Comparison of ENCODE assay signal across 8 mouse cellular contexts in genomic region chr2:122348531-122349131, GRCm38 (mm10). TPM values are rescaled to one million over a fixed set of nuclear protein-coding genes. Genes with fewer than 3 reads are reported as not detected.
DNase-seq lines count a peak whose midpoint lies in the region; ATAC-seq and TF ChIP-seq lines count a peak whose summit lies in the region.

No protein-coding gene starts in this region.

- H3K27ac ChIP-seq in ES-Bruce4 (ENCODE audit: insufficient read depth, low read length) = no peak overlapping the region
- peak overlapping the region; percentile 99 for H3K27ac ChIP-seq in forebrain, embryonic 15.5 days (replicated peaks)
- peak overlapping the region; percentile 100 for H3K27ac ChIP-seq in layer of hippocampus, adult 2 months
- peak overlapping the region; percentile 99 for H3K27ac ChIP-seq in neural tube, embryonic 15.5 days (replicated peaks)

- ATAC-seq in forebrain, embryonic 15.5 days (replicated peaks) = peak; percentile 78
- peak; percentile 82 for ATAC-seq in neural tube, embryonic 15.5 days (ENCODE audit: low FRiP score)

- peak; percentile 93 for DNase-seq in cerebellum, adult 11 months
- DNase-seq in heart, postnatal 25 days (ENCODE audit: low spot score) = peak; percentile 84
- DNase-seq in layer of hippocampus, adult 2 months (ENCODE audit: low spot score in 2 of 2) = peak; percentile 87 to 90
- DNase-seq in lung, adult 2 months = peak; percentile 85
- peak; percentile 95 for DNase-seq in testis, postnatal 10 days (ENCODE audit: low spot score)

- no peaks in the 10 kb centered on the region for H3K36me3 ChIP-seq in ES-Bruce4 (ENCODE audit: control insufficient read depth, insufficient read depth, low read length, poor library complexity, severe bottlenecking)
- H3K36me3 ChIP-seq in forebrain, embryonic 15.5 days = no peaks in the 10 kb centered on the region
- H3K36me3 ChIP-seq in neural tube, embryonic 15.5 days = no peaks in the 10 kb centered on the region

- H3K9me3 ChIP-seq in ES-Bruce4 (replicated peaks; ENCODE audit: control insufficient read depth, insufficient read depth, low read length, poor library complexity, severe bottlenecking) = no peaks in the 10 kb centered on the region
- H3K9me3 ChIP-seq in forebrain, embryonic 15.5 days = no peaks in the 10 kb centered on the region
- H3K9me3 ChIP-seq in neural tube, embryonic 15.5 days (replicated peaks) = no peaks in the 10 kb centered on the region

- no peak for TF ChIP-seq POLR2A in ES-Bruce4 (IDR thresholded peaks at IDR 0.05; ENCODE audit: insufficient read depth, low read length)
- 0 out of 2 replicates have a peak, but pooled peaks have one; percentile 39 for TF ChIP-seq POLR2A in lung, adult 2 months (IDR thresholded peaks at IDR 0.05; ENCODE audit: borderline replicate concordance, extremely low read depth, low read depth, low read length)

- TF ChIP-seq CTCF in ES-Bruce4 (IDR thresholded peaks at IDR 0.05; ENCODE audit: low read depth, low read length) = peak; percentile 59
- peak; percentile 87 for TF ChIP-seq CTCF in layer of hippocampus, adult 2 months (conservative IDR thresholded peaks at IDR 0.05)
- TF ChIP-seq CTCF in lung, adult 2 months (IDR thresholded peaks at IDR 0.05; ENCODE audit: insufficient read depth, low read length) = peak; percentile 19; the same call in 1 of the 2 replicates

- peaks cover 7% of the 10 kb centered on the region for H3K4me1 ChIP-seq in ES-Bruce4 (ENCODE audit: control insufficient read depth, insufficient read depth, low read length)
- peaks cover 51% of the 10 kb centered on the region for H3K4me1 ChIP-seq in forebrain, embryonic 15.5 days
- H3K4me1 ChIP-seq in lung, adult 2 months (ENCODE audit: control insufficient read depth, insufficient read depth, low read length) = peaks cover 4% of the 10 kb centered on the region
- peaks cover 51% of the 10 kb centered on the region for H3K4me1 ChIP-seq in neural tube, embryonic 15.5 days

- peak overlapping the region; percentile 79 for H3K9ac ChIP-seq in ES-Bruce4 (ENCODE audit: low read depth, poor library complexity, severe bottlenecking)
- peak overlapping the region; percentile 83 for H3K9ac ChIP-seq in forebrain, embryonic 15.5 days (replicated peaks)
- H3K9ac ChIP-seq in neural tube, embryonic 15.5 days (replicated peaks) = peak overlapping the region; percentile 85

- WGBS in forebrain, embryonic 15.5 days = 1% methylated on average over 55 of the region's 63 CpGs
- under 1% methylated on average over 63 of the region's 63 CpGs for WGBS in lung, adult 2 months
- WGBS in neural tube, embryonic 15.5 days = 0% methylated on average over 50 of the region's 63 CpGs

- H3K4me3 ChIP-seq in ES-Bruce4 (ENCODE audit: low read depth, low read length) = peak overlapping the region; percentile 83
- peak overlapping the region; percentile 50 for H3K4me3 ChIP-seq in forebrain, embryonic 15.5 days
- H3K4me3 ChIP-seq in layer of hippocampus, adult 2 months = peak overlapping the region; percentile 67
- H3K4me3 ChIP-seq in lung, adult 2 months (replicated peaks; ENCODE audit: extremely low read depth, low read depth, low read length) = peak overlapping the region; percentile 66
- peak overlapping the region; percentile 56 for H3K4me3 ChIP-seq in neural tube, embryonic 15.5 days (replicated peaks)

- no peaks in the 10 kb centered on the region for H3K27me3 ChIP-seq in ES-Bruce4 (ENCODE audit: control insufficient read depth, insufficient read depth, low read length, poor library complexity, severe bottlenecking)
- 0 out of 2 replicates have a peak, but pooled peaks cover 2% of the 10 kb centered on the region for H3K27me3 ChIP-seq in forebrain, embryonic 15.5 days
- no peaks in the 10 kb centered on the region for H3K27me3 ChIP-seq in neural tube, embryonic 15.5 days (replicated peaks)

- intact Hi-C loops in heart, postnatal 25 days (cut with DNase I) = loop anchor here (2.0 to 5.0 kb wide), 3 partner anchors 20 to 210 kb away; partner anchors contain the start of gene Shf

- H3K4me2 ChIP-seq in forebrain, embryonic 15.5 days (replicated peaks) = peak overlapping the region; percentile 69
- H3K4me2 ChIP-seq in neural tube, embryonic 15.5 days = peak overlapping the region; percentile 70

- no peak for TF ChIP-seq EP300 in ES-Bruce4 (IDR thresholded peaks at IDR 0.05; ENCODE audit: insufficient read depth, low read depth, low read length)

RNA-seq across cellular contexts. Expression of gene Shf, which starts 20.3 kb away (rescaled TPM):
- 3.7 and 6.0 TPM in 2 replicates for polyA plus RNA-seq in ES-Bruce4 (2011; ENCODE audit: insufficient read depth, insufficient read length, low read depth, missing spikeins)
- 10.3 and 11.0 TPM in 2 replicates for polyA plus RNA-seq in forebrain, embryonic 15.5 days (2015; fragmentation: Nextera tagmentation; extraction: Ambion mirVana)
- 1 to 10 TPM; 3.7 to 6.6 TPM for total RNA-seq in heart, postnatal 25 days (2021)
- 10 to 100 TPM; 61.7 to 62.6 TPM for total RNA-seq in layer of hippocampus, adult 2 months (2021)
- 4.5 and 6.4 TPM in 2 replicates for polyA plus RNA-seq in lung, adult 2 months (2012; rRNA removed)
- polyA plus RNA-seq in neural tube, embryonic 15.5 days (2015; fragmentation: Nextera tagmentation; extraction: Ambion mirVana) = 11.2 and 12.0 TPM in 2 replicates

RNA-seq across cellular contexts. Expression of gene Duox1, which starts 33.2 kb away (rescaled TPM):
- polyA plus RNA-seq in ES-Bruce4 (2011; ENCODE audit: insufficient read depth, insufficient read length, low read depth, missing spikeins) = not detected in 2 replicates
- polyA plus RNA-seq in forebrain, embryonic 15.5 days (2015; fragmentation: Nextera tagmentation; extraction: Ambion mirVana) = 0.04 and 0.06 TPM in 2 replicates
- under 1 TPM; 0.20 to 0.23 TPM for total RNA-seq in heart, postnatal 25 days (2021)
- not detected for total RNA-seq in layer of hippocampus, adult 2 months (2021)
- 2.7 TPM in 1 of 2 replicates, not detected in the other for polyA plus RNA-seq in lung, adult 2 months (2012; rRNA removed)
- polyA plus RNA-seq in neural tube, embryonic 15.5 days (2015; fragmentation: Nextera tagmentation; extraction: Ambion mirVana) = 0.10 and 0.27 TPM in 2 replicates

RNA-seq across cellular contexts. Expression of gene Duoxa1, which starts 35.1 kb away (rescaled TPM):
- polyA plus RNA-seq in ES-Bruce4 (2011; ENCODE audit: insufficient read depth, insufficient read length, low read depth, missing spikeins) = not detected in 2 replicates
- polyA plus RNA-seq in forebrain, embryonic 15.5 days (2015; fragmentation: Nextera tagmentation; extraction: Ambion mirVana) = not detected in 2 replicates
- total RNA-seq in heart, postnatal 25 days (2021) = under 1 TPM; 0.28 to 0.29 TPM
- not detected for total RNA-seq in layer of hippocampus, adult 2 months (2021)
- polyA plus RNA-seq in lung, adult 2 months (2012; rRNA removed) = 0.23 and 9.9 TPM in 2 replicates
- polyA plus RNA-seq in neural tube, embryonic 15.5 days (2015; fragmentation: Nextera tagmentation; extraction: Ambion mirVana) = 0.17 and 1.2 TPM in 2 replicates

RNA-seq across cellular contexts. Expression of gene Duoxa2, which starts 49.9 kb away (rescaled TPM):
- polyA plus RNA-seq in ES-Bruce4 (2011; ENCODE audit: insufficient read depth, insufficient read length, low read depth, missing spikeins) = not detected in 2 replicates
- 0.13 TPM in 1 of 2 replicates, not detected in the other for polyA plus RNA-seq in forebrain, embryonic 15.5 days (2015; fragmentation: Nextera tagmentation; extraction: Ambion mirVana)
- under 1 TPM; 0.17 to 0.26 TPM for total RNA-seq in heart, postnatal 25 days (2021)
- not detected for total RNA-seq in layer of hippocampus, adult 2 months (2021)
- polyA plus RNA-seq in lung, adult 2 months (2012; rRNA removed) = 0.50 and 0.75 TPM in 2 replicates
- 0.52 and 0.56 TPM in 2 replicates for polyA plus RNA-seq in neural tube, embryonic 15.5 days (2015; fragmentation: Nextera tagmentation; extraction: Ambion mirVana)

RNA-seq across cellular contexts. Expression of gene Duox2, which starts 50.4 kb away (rescaled TPM):
- polyA plus RNA-seq in ES-Bruce4 (2011; ENCODE audit: insufficient read depth, insufficient read length, low read depth, missing spikeins) = not detected in 2 replicates
- 0.03 TPM in 1 of 2 replicates, not detected in the other for polyA plus RNA-seq in forebrain, embryonic 15.5 days (2015; fragmentation: Nextera tagmentation; extraction: Ambion mirVana)
- under 1 TPM; 0.44 to 0.45 TPM for total RNA-seq in heart, postnatal 25 days (2021)
- total RNA-seq in layer of hippocampus, adult 2 months (2021) = under 1 TPM in 1 of 2 experiments, not detected in 1; 0.08 TPM
- 0.68 and 0.72 TPM in 2 replicates for polyA plus RNA-seq in lung, adult 2 months (2012; rRNA removed)
- polyA plus RNA-seq in neural tube, embryonic 15.5 days (2015; fragmentation: Nextera tagmentation; extraction: Ambion mirVana) = 0.03 and 0.12 TPM in 2 replicates

Comparison
In these comparisons a context has a peak if more than half of its experiments do, and no peak if none do; other contexts are left out.
1. CTCF ChIP-seq: peak in every context shown above with its lines; median percentile 87 in layer of hippocampus, adult 2 months; 59 in ES-Bruce4; 19 in lung, adult 2 months.